Mouse (Mus musculus) MEL (cell line): Measurements from ENCODE around the gene Krtap5-2. TPM values are rescaled to one million over a fixed set of nuclear protein-coding genes. Genes with fewer than 3 reads are reported as not detected.
"Not testable (repeated sequence)": the region's sequence is repeated elsewhere in the genome, so short reads cannot be mapped to it uniquely, and the experiment has no call there.

Source experiments
- DNase-seq: peaks from one replicate; pipeline ENCODE4 v3.0.0; 2011; ENCODE audit warnings: low read depth, low spot score
- H3K27ac ChIP-seq: 2 replicates; pipeline ENCODE4 v1.5.1; 2012; ENCODE audit warnings: low read depth, mild to moderate bottlenecking, control low read depth, low read length, moderate library complexity; ENCODE audit not compliant: control insufficient read depth
- H3K27me3 ChIP-seq, 2 experiments: fragments of 150-350 bp in 1 of 2; sonication (generic) in 1 of 2; 2 replicates each; pipeline ENCODE4 v1.6.1; 2012; ENCODE audit warnings: low read length in 2 of 2, mild to moderate bottlenecking in 2 of 2, improper control_type of control experiment in 1 of 2, moderate library complexity in 1 of 2; ENCODE audit not compliant: insufficient read depth in 2 of 2, control insufficient read depth in 1 of 2
- H3K36me3 ChIP-seq, 2 experiments: 2 replicates each; pipeline ENCODE4 v1.6.1; 2012 to 2014; ENCODE audit warnings: low read length in 2 of 2, improper control_type of control experiment in 1 of 2, inconsistent platforms in 1 of 2, mild to moderate bottlenecking in 1 of 2; ENCODE audit not compliant: insufficient read depth in 2 of 2, control insufficient read depth in 1 of 2
- H3K4me1 ChIP-seq, 2 experiments: fragments of 150-350 bp in 1 of 2; sonication (generic) in 1 of 2; 2 replicates each; pipeline ENCODE4 v1.6.1; 2012; ENCODE audit warnings: low read length in 2 of 2, improper control_type of control experiment in 1 of 2, mild to moderate bottlenecking in 1 of 2; ENCODE audit not compliant: insufficient read depth in 2 of 2, control insufficient read depth in 1 of 2
- H3K4me3 ChIP-seq, 2 experiments: fragments of 150-350 bp in 1 of 2; sonication (generic) in 1 of 2; 2 replicates each; pipeline ENCODE4 v1.5.1; 2012; ENCODE audit warnings: low read depth in 2 of 2, low read length in 2 of 2, mild to moderate bottlenecking in 2 of 2, moderate library complexity in 2 of 2, control low read depth in 1 of 2, improper control_type of control experiment in 1 of 2; ENCODE audit not compliant: control insufficient read depth in 1 of 2, insufficient read depth in 1 of 2
- H3K79me2 ChIP-seq: 2 replicates; pipeline ENCODE4 v1.6.1; 2012; ENCODE audit warnings: mild to moderate bottlenecking, low read length, moderate library complexity; ENCODE audit not compliant: control insufficient read depth, poor library complexity, insufficient read depth
- H3K9ac ChIP-seq: 2 replicates; pipeline ENCODE4 v1.6.1; 2012; ENCODE audit warnings: low read depth, mild to moderate bottlenecking, control low read depth, low read length, moderate library complexity; ENCODE audit not compliant: control insufficient read depth, poor library complexity, severe bottlenecking
- H3K9me3 ChIP-seq: fragments of 150-350 bp; sonication (generic); replicated peaks from 2 replicates; pipeline ENCODE4 v1.6.1; 2012; ENCODE audit warnings: mild to moderate bottlenecking, low read length, improper control_type of control experiment, moderate library complexity; ENCODE audit not compliant: insufficient read depth
- BHLHE40 ChIP-seq: IDR thresholded peaks from 2 replicates; pipeline ENCODE4 v1.6.1; 2012; ENCODE audit warnings: low read depth, mild to moderate bottlenecking, inconsistent platforms, low read length, improper control_type of control experiment, borderline replicate concordance
- CHD1 ChIP-seq: IDR thresholded peaks from 2 replicates; pipeline ENCODE4 v1.6.1; 2012; ENCODE audit warnings: low read depth, mild to moderate bottlenecking, inconsistent platforms, low read length, improper control_type of control experiment
- CHD2 ChIP-seq: IDR thresholded peaks from 2 replicates; pipeline ENCODE4 v1.6.1; 2011; ENCODE audit warnings: low read length, improper control_type of control experiment
- CTCF ChIP-seq, 3 experiments: IDR thresholded peaks in 2 of 3; conservative IDR thresholded peaks in 1 of 3; 2 replicates each; pipeline ENCODE4 v1.5.1; 2011 to 2012; ENCODE audit warnings: low read length in 3 of 3, low read depth in 2 of 3, mild to moderate bottlenecking in 2 of 3, improper control_type of control experiment in 1 of 3, inconsistent platforms in 1 of 3, mixed read lengths in 1 of 3, moderate library complexity in 1 of 3; ENCODE audit not compliant: control insufficient read depth in 1 of 3, insufficient read depth in 1 of 3, poor library complexity in 1 of 3, severe bottlenecking in 1 of 3
- E2F4 ChIP-seq: IDR thresholded peaks from 2 replicates; pipeline ENCODE4 v1.6.1; 2011; ENCODE audit warnings: low read depth, low read length, improper control_type of control experiment, borderline replicate concordance
- ELF1 ChIP-seq: IDR thresholded peaks from 2 replicates; pipeline ENCODE4 v1.6.1; 2014; ENCODE audit warnings: low read depth, mild to moderate bottlenecking, inconsistent platforms, low read length, improper control_type of control experiment, moderate library complexity
- ETS1 ChIP-seq: IDR thresholded peaks from 2 replicates; pipeline ENCODE4 v1.6.1; 2012; ENCODE audit warnings: low read depth, mild to moderate bottlenecking, inconsistent platforms, low read length, improper control_type of control experiment, moderate library complexity
- GABPA ChIP-seq: IDR thresholded peaks from 2 replicates; pipeline ENCODE4 v1.6.1; 2012; ENCODE audit warnings: low read depth, mild to moderate bottlenecking, inconsistent platforms, low read length, improper control_type of control experiment, moderate library complexity
- GATA1 ChIP-seq: IDR thresholded peaks from 2 replicates; pipeline ENCODE4 v1.6.1; 2011; ENCODE audit warnings: low read depth, low read length, improper control_type of control experiment
- HCFC1 ChIP-seq: IDR thresholded peaks from 2 replicates; pipeline ENCODE4 v1.6.1; 2012; ENCODE audit warnings: low read depth, mild to moderate bottlenecking, inconsistent platforms, low read length, improper control_type of control experiment, moderate library complexity
- JUND ChIP-seq: IDR thresholded peaks from 2 replicates; pipeline ENCODE4 v1.6.1; 2011; ENCODE audit warnings: low read depth, mild to moderate bottlenecking, improper control_type of control experiment, low read length
- KAT2A ChIP-seq: conservative IDR thresholded peaks from 2 replicates; pipeline ENCODE4 v1.6.1; 2012; ENCODE audit warnings: low read depth, low read length, improper control_type of control experiment, inconsistent platforms
- MAFK ChIP-seq: IDR thresholded peaks from 2 replicates; pipeline ENCODE4 v1.6.1; 2011; ENCODE audit warnings: low read depth, mild to moderate bottlenecking, low read length, improper control_type of control experiment, borderline replicate concordance
- MAX ChIP-seq: IDR thresholded peaks from 2 replicates; pipeline ENCODE4 v1.6.1; 2011; ENCODE audit warnings: low read length, improper control_type of control experiment
- MAZ ChIP-seq: IDR thresholded peaks from 2 replicates; pipeline ENCODE4 v1.6.1; 2012; ENCODE audit warnings: low read depth, mild to moderate bottlenecking, inconsistent platforms, low read length, improper control_type of control experiment
- MEF2A ChIP-seq: IDR thresholded peaks from 2 replicates; pipeline ENCODE4 v1.6.1; 2014; ENCODE audit warnings: low read depth, mild to moderate bottlenecking, inconsistent platforms, low read length, improper control_type of control experiment; ENCODE audit not compliant: poor library complexity, insufficient replicate concordance, severe bottlenecking; ENCODE audit errors: extremely low read depth
- MYB ChIP-seq: IDR thresholded peaks from 2 replicates; pipeline ENCODE4 v1.6.1; 2011; ENCODE audit warnings: mild to moderate bottlenecking, low read depth, low read length, improper control_type of control experiment
- MYC ChIP-seq: IDR thresholded peaks from 2 replicates; pipeline ENCODE4 v1.6.1; 2011; ENCODE audit warnings: low read depth, mild to moderate bottlenecking, low read length, improper control_type of control experiment, moderate library complexity
- NELFE ChIP-seq: IDR thresholded peaks from 2 replicates; pipeline ENCODE4 v1.6.1; 2011; ENCODE audit warnings: low read depth, low read length, improper control_type of control experiment
- NRF1 ChIP-seq: IDR thresholded peaks from 2 replicates; pipeline ENCODE4 v1.6.1; 2014; ENCODE audit warnings: low read depth, mild to moderate bottlenecking, inconsistent platforms, low read length, improper control_type of control experiment, moderate library complexity; ENCODE audit not compliant: poor library complexity, insufficient read depth, severe bottlenecking
- POLR2A ChIP-seq, 2 experiments: IDR thresholded peaks; 2 replicates each; pipeline ENCODE4 v1.6.1; 2011 to 2012; ENCODE audit warnings: low read length in 2 of 2, mild to moderate bottlenecking in 2 of 2, control low read depth in 1 of 2, improper control_type of control experiment in 1 of 2, low read depth in 1 of 2, moderate library complexity in 1 of 2; ENCODE audit not compliant: control insufficient read depth in 1 of 2, insufficient read depth in 1 of 2, poor library complexity in 1 of 2
- POLR2AphosphoS2 ChIP-seq: IDR thresholded peaks from 2 replicates; pipeline ENCODE4 v1.6.1; 2011; ENCODE audit warnings: low read length, improper control_type of control experiment
- POLR2AphosphoS5 ChIP-seq: IDR thresholded peaks from 2 replicates; pipeline ENCODE4 v1.6.1; 2012; ENCODE audit warnings: low read depth, borderline replicate concordance, mild to moderate bottlenecking, inconsistent platforms, low read length, moderate library complexity, mixed read lengths
- RAD21 ChIP-seq: IDR thresholded peaks from 2 replicates; pipeline ENCODE4 v1.6.1; 2011; ENCODE audit warnings: mild to moderate bottlenecking, low read depth, low read length, improper control_type of control experiment
- RCOR1 ChIP-seq: IDR thresholded peaks from 2 replicates; pipeline ENCODE4 v1.6.1; 2012; ENCODE audit warnings: low read depth, mild to moderate bottlenecking, inconsistent platforms, low read length, improper control_type of control experiment
- SMC3 ChIP-seq: IDR thresholded peaks from 2 replicates; pipeline ENCODE4 v1.6.1; 2011; ENCODE audit warnings: low read depth, low read length, improper control_type of control experiment
- TAL1 ChIP-seq: IDR thresholded peaks from 2 replicates; pipeline ENCODE4 v1.6.1; 2012; ENCODE audit warnings: mild to moderate bottlenecking, inconsistent platforms, low read length, moderate library complexity, mixed read lengths
- TBP ChIP-seq: IDR thresholded peaks from 2 replicates; pipeline ENCODE4 v1.8.0; 2011; ENCODE audit warnings: low read depth, low read length, improper control_type of control experiment
- TCF12 ChIP-seq: IDR thresholded peaks from 2 replicates; pipeline ENCODE4 v1.6.1; 2014; ENCODE audit warnings: low read depth, mild to moderate bottlenecking, inconsistent platforms, low read length, improper control_type of control experiment, moderate library complexity
- UBTF ChIP-seq: IDR thresholded peaks from 2 replicates; pipeline ENCODE4 v1.6.1; 2012; ENCODE audit warnings: low read depth, mild to moderate bottlenecking, inconsistent platforms, low read length, improper control_type of control experiment, moderate library complexity, borderline replicate concordance; ENCODE audit not compliant: insufficient read depth
- USF1 ChIP-seq: IDR thresholded peaks from 2 replicates; pipeline ENCODE4 v1.6.1; 2014; ENCODE audit warnings: low read depth, mild to moderate bottlenecking, inconsistent platforms, low read length, improper control_type of control experiment, moderate library complexity
- USF2 ChIP-seq, 2 experiments: IDR thresholded peaks; 2 replicates each; pipeline ENCODE4 v1.6.1; 2011 to 2012; ENCODE audit warnings: improper control_type of control experiment in 2 of 2, low read length in 2 of 2, borderline replicate concordance in 1 of 2, inconsistent platforms in 1 of 2, low read depth in 1 of 2, mild to moderate bottlenecking in 1 of 2; ENCODE audit not compliant: insufficient read depth in 1 of 2
- ZC3H11A ChIP-seq: IDR thresholded peaks from 2 replicates; pipeline ENCODE4 v1.6.1; 2012; ENCODE audit warnings: low read depth, mild to moderate bottlenecking, inconsistent platforms, low read length, improper control_type of control experiment
- ZKSCAN1 ChIP-seq: IDR thresholded peaks from 2 replicates; pipeline ENCODE4 v1.6.1; 2012; ENCODE audit warnings: low read depth, mild to moderate bottlenecking, inconsistent platforms, low read length, improper control_type of control experiment, moderate library complexity
- ZMIZ1 ChIP-seq: IDR thresholded peaks from 2 replicates; pipeline ENCODE4 v1.6.1; 2012; ENCODE audit warnings: low read depth, mild to moderate bottlenecking, inconsistent platforms, low read length, improper control_type of control experiment, moderate library complexity
- ZNF384 ChIP-seq: IDR thresholded peaks from 2 replicates; pipeline ENCODE4 v1.6.1; 2012; ENCODE audit warnings: low read depth, mild to moderate bottlenecking, inconsistent platforms, low read length, improper control_type of control experiment
- polyA plus RNA-seq, 2 experiments: library from polyadenylated mRNA; stranded (reverse) in 1 of 2; unstranded in 1 of 2; fragments of >175 nt in 1 of 2; fragments of >200 nt in 1 of 2; gene quantifications; 2 replicates each; pipeline versions ENCODE4 v1.2.1 to v1.2.4; 2012; ENCODE audit warnings: low replicate concordance in 2 of 2, low read depth in 1 of 2; ENCODE audit not compliant: insufficient read length in 2 of 2, insufficient read depth in 1 of 2, missing spikeins in 1 of 2
- total RNA-seq: library from RNA; depleted of rRNA; stranded (reverse); fragments of 300-350 nt; gene quantifications from 2 replicates; pipeline ENCODE4 v1.2.3, GENCODE M21; 2012

Gene Krtap5-2
- total and polyA plus RNA-seq, 3 experiments, result not detected

GRCm38 (mm10) chr7:142169836-142170235 lies 6.0 kb downstream of the Krtap5-2 start:
- TF ChIP-seq KAT2A (no peak), USF2 (IDR thresholded peaks at IDR 0.05; ENCODE audit: borderline replicate concordance in 1 of 2, insufficient read depth in 1 of 2, low read depth in 1 of 2, low read length in 2 of 2) (no peak), MYB (no peak), CTCF (IDR thresholded peaks at IDR 0.05 in 2 of 3, conservative IDR thresholded peaks at IDR 0.05 in 1 of 3; ENCODE audit: control insufficient read depth in 1 of 3, insufficient read depth in 1 of 3, low read depth in 2 of 3, low read length in 3 of 3, poor library complexity in 1 of 3, severe bottlenecking in 1 of 3) (peak; percentile 53 to 83 (median 78)), POLR2AphosphoS2 (no peak), GABPA (no peak), E2F4 (no peak), ZC3H11A (peak; percentile 53; the same call in 1 of the 2 replicates), TCF12 (no peak), MEF2A (no peak), USF1 (no peak), MAFK (no peak), CHD1 (no peak), POLR2A (IDR thresholded peaks at IDR 0.05; ENCODE audit: control insufficient read depth in 1 of 2, insufficient read depth in 1 of 2, low read depth in 1 of 2, low read length in 2 of 2, poor library complexity in 1 of 2) (no peak), RCOR1 (no peak), UBTF (no peak), BHLHE40 (no peak), ZMIZ1 (no peak), MAX (no peak), ZNF384 (no peak), SMC3 (peak; percentile 64), MYC (no peak), NELFE (no peak), ETS1 (no peak), CHD2 (no peak), TAL1 (no peak), POLR2AphosphoS5 (no peak), TBP (no peak), HCFC1 (no peak), RAD21 (peak; percentile 87), ELF1 (no peak), GATA1 (no peak), ZKSCAN1 (no peak), NRF1 (no peak), JUND (no peak), MAZ (no peak)
- TF ChIP-seq, all 39 proteins: peak for 4
- peak; percentile 55 for DNase-seq
- no peak overlapping the region for H3K27ac ChIP-seq
- H3K9me3 ChIP-seq, result no peaks in the 10 kb centered on the region
- H3K4me1 ChIP-seq, result no peaks in the 10 kb centered on the region
- no peaks in the 10 kb centered on the region for H3K36me3 ChIP-seq
- no peaks in the 10 kb centered on the region for H3K79me2 ChIP-seq
- peaks cover 2 to 5% of the 10 kb centered on the region in 2 experiments for H3K27me3 ChIP-seq
- no peak overlapping the region for H3K9ac ChIP-seq
- H3K4me3 ChIP-seq, result no peak overlapping the region

DNA sequence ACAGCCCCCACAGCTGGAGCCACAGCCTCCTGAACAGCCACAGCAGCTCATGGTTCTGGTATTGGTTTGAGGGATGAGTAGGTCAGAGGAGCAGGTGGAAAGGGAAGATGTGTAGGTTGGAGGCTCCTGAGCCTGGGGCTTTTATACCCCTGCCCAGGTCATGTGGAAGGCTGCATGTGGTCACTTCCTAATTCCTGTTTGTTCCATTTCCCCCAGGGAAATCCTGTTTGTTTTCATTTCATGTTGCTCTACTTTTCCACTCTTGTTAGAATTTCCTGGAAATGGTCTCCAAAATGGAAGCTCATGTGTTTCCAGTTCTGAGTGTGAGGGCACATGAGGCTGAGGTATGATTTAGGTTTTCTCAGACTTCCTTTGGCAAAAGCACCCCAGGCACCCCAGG lies 10.2 kb downstream of the Krtap5-2 start, which contains the start of gene Gm4553:
Gm4553 (minus strand) TSS at position 101 of the 400 bp plus-strand sequence.
- not testable (repeated sequence) for H3K79me2 ChIP-seq, H3K4me1 ChIP-seq, H3K9me3 ChIP-seq, H3K4me3 ChIP-seq, DNase-seq, H3K36me3 ChIP-seq, H3K9ac ChIP-seq, H3K27ac ChIP-seq, H3K27me3 ChIP-seq
